Mouse (Mus musculus): ENCODE results near the gene Dbx1.

Dbx1 gene

GRCm38 (mm10) chr7:49636491-49637115 lies at the start of gene Dbx1:
Gene Dbx1 (minus strand): TSS chr7:49636849.
- no peak for DNase-seq

- DNase-seq = no peak
Observed at GRCm38 (mm10) chr7:49678826-49679377, 42.3 kb upstream of the Dbx1 start.

GRCm38 (mm10) chr7:49678100-49678825 lies 41.6 kb upstream of the Dbx1 start:
- no peak for DNase-seq

GRCm38 (mm10) chr7:49677166-49677565 lies 40.5 kb upstream of the Dbx1 start:
- DNase-seq = no peak

- no peak for DNase-seq
Observed at GRCm38 (mm10) chr7:49676627-49677026, 40.0 kb upstream of the Dbx1 start.

GRCm38 (mm10) chr7:49668260-49668857 lies 31.7 kb upstream of the Dbx1 start:
- no peak for DNase-seq

- no peak for DNase-seq
Observed at GRCm38 (mm10) chr7:49663575-49663974, 26.9 kb upstream of the Dbx1 start.

- DNase-seq = no peak
Observed at GRCm38 (mm10) chr7:49662492-49663026, 25.9 kb upstream of the Dbx1 start.

GRCm38 (mm10) chr7:49661811-49662491 lies 25.3 kb upstream of the Dbx1 start:
- no peak for DNase-seq

- no peak for DNase-seq
Observed at GRCm38 (mm10) chr7:49640709-49641305, 4.2 kb upstream of the Dbx1 start.

GRCm38 (mm10) chr7:49639864-49640708 lies 3.4 kb upstream of the Dbx1 start:
- no peak for DNase-seq

- no peak for DNase-seq
Observed at GRCm38 (mm10) chr7:49638941-49639776, 2.5 kb upstream of the Dbx1 start.

- no peak for DNase-seq
Observed at GRCm38 (mm10) chr7:49637851-49638663, 1.4 kb upstream of the Dbx1 start.

GRCm38 (mm10) chr7:49637281-49637680 lies 632 bp upstream of the Dbx1 start:
- no peak for DNase-seq

- DNase-seq = no peak
Observed at GRCm38 (mm10) chr7:49635971-49636370, 678 bp downstream of the Dbx1 start.

- no peak for DNase-seq
Observed at GRCm38 (mm10) chr7:49635074-49635621, 1.5 kb downstream of the Dbx1 start.

GRCm38 (mm10) chr7:49634291-49635073 lies 2.2 kb downstream of the Dbx1 start:
- DNase-seq = no peak

- no peak for DNase-seq
Observed at GRCm38 (mm10) chr7:49633375-49633956, 3.2 kb downstream of the Dbx1 start.

All from cerebellum, adult 18-20 months (tissue).